Mouse (Mus musculus): ENCODE results near the gene Zswim5. TPM values are rescaled to one million over a fixed set of nuclear protein-coding genes. Genes with fewer than 3 reads are reported as not detected.
"Not testable (repeated sequence)": the region's sequence is repeated elsewhere in the genome, so short reads cannot be mapped to it uniquely, and the experiment has no call there.

Zswim5 gene
- 0.72 TPM in 1 of 2 replicates, not detected in the other for polyA plus RNA-seq (2011; ENCODE audit: insufficient read depth, insufficient read length, low replicate concordance, missing spikeins)

GRCm38 (mm10) chr4:116876995-116877728 is at the start of gene Zswim5:
Zswim5 (plus strand) TSS chr4:116877376.
- Histone ChIP-seq H3K4me1 (ENCODE audit: control insufficient read depth, insufficient read depth, low read length) (no peaks in the 10 kb centered on the region), H3K27ac (ENCODE audit: control insufficient read depth, insufficient read depth, low read depth, low read length, poor library complexity) (no peak within 1 kb of the TSS; the same call in 1 of the 2 replicates), H3K4me3 (replicated peaks; ENCODE audit: control insufficient read depth, low read depth, low read length) (peak within 1 kb of the TSS; percentile 44)
- 1% methylated on average over 104 of the region's 104 CpGs for WGBS
- TF ChIP-seq POLR2A (IDR thresholded peaks at IDR 0.05; ENCODE audit: borderline replicate concordance, control insufficient read depth, low read depth, low read length) (no peak), CTCF (IDR thresholded peaks at IDR 0.05; ENCODE audit: control insufficient read depth, insufficient read depth, low read length) (no peak)

- 2% methylated on average over 4 of the region's 4 CpGs for WGBS
- TF ChIP-seq CTCF (IDR thresholded peaks at IDR 0.05; ENCODE audit: control insufficient read depth, insufficient read depth, low read length) = peak; percentile 46
- TF ChIP-seq POLR2A (IDR thresholded peaks at IDR 0.05; ENCODE audit: borderline replicate concordance, control insufficient read depth, low read depth, low read length) = no peak
- Histone ChIP-seq H3K27ac (ENCODE audit: control insufficient read depth, insufficient read depth, low read depth, low read length, poor library complexity) (no peak overlapping the region), H3K4me3 (replicated peaks; ENCODE audit: control insufficient read depth, low read depth, low read length) (no peak overlapping the region), H3K4me1 (ENCODE audit: control insufficient read depth, insufficient read depth, low read length) (no peaks in the 10 kb centered on the region; the same call in 1 of the 2 replicates)
These were observed 49.4 kb upstream of the Zswim5 start for GRCm38 (mm10) chr4:116827819-116828218.

- WGBS = 74% methylated on average over 6 of the region's 6 CpGs
- H3K4me3 ChIP-seq (replicated peaks; ENCODE audit: control insufficient read depth, low read depth, low read length) = no peak overlapping the region
- H3K4me1 ChIP-seq (ENCODE audit: control insufficient read depth, insufficient read depth, low read length) = no peaks in the 10 kb centered on the region; the same call in 1 of the 2 replicates
- no peak for TF ChIP-seq CTCF (IDR thresholded peaks at IDR 0.05; ENCODE audit: control insufficient read depth, insufficient read depth, low read length)
- no peak for TF ChIP-seq POLR2A (IDR thresholded peaks at IDR 0.05; ENCODE audit: borderline replicate concordance, control insufficient read depth, low read depth, low read length)
- no peak overlapping the region for H3K27ac ChIP-seq (ENCODE audit: control insufficient read depth, insufficient read depth, low read depth, low read length, poor library complexity)
These were observed 47.7 kb upstream of the Zswim5 start for GRCm38 (mm10) chr4:116829364-116830069.

- 68% methylated on average over 6 of the region's 6 CpGs for WGBS
- Histone ChIP-seq H3K4me1 (ENCODE audit: control insufficient read depth, insufficient read depth, low read length) (no peaks in the 10 kb centered on the region; the same call in 1 of the 2 replicates), H3K4me3 (replicated peaks; ENCODE audit: control insufficient read depth, low read depth, low read length) (no peak overlapping the region), H3K27ac (ENCODE audit: control insufficient read depth, insufficient read depth, low read depth, low read length, poor library complexity) (no peak overlapping the region)
- TF ChIP-seq CTCF (IDR thresholded peaks at IDR 0.05; ENCODE audit: control insufficient read depth, insufficient read depth, low read length) (no peak), POLR2A (IDR thresholded peaks at IDR 0.05; ENCODE audit: borderline replicate concordance, control insufficient read depth, low read depth, low read length) (no peak)
These were observed 47.2 kb upstream of the Zswim5 start for GRCm38 (mm10) chr4:116830070-116830368.

GRCm38 (mm10) chr4:116838999-116839398 is 38.2 kb upstream of the Zswim5 start:
- no peak for TF ChIP-seq POLR2A (IDR thresholded peaks at IDR 0.05; ENCODE audit: borderline replicate concordance, control insufficient read depth, low read depth, low read length)
- TF ChIP-seq CTCF (IDR thresholded peaks at IDR 0.05; ENCODE audit: control insufficient read depth, insufficient read depth, low read length) = no peak
- H3K4me3 ChIP-seq (replicated peaks; ENCODE audit: control insufficient read depth, low read depth, low read length) = no peak overlapping the region
- H3K4me1 ChIP-seq (ENCODE audit: control insufficient read depth, insufficient read depth, low read length) = no peaks in the 10 kb centered on the region; the same call in 1 of the 2 replicates
- H3K27ac ChIP-seq (ENCODE audit: control insufficient read depth, insufficient read depth, low read depth, low read length, poor library complexity) = no peak overlapping the region
- WGBS = 72% methylated on average over 2 of the region's 2 CpGs

- 37% methylated on average over 26 of the region's 29 CpGs for WGBS
- not testable (repeated sequence) for H3K27ac ChIP-seq (ENCODE audit: control insufficient read depth, insufficient read depth, low read depth, low read length, poor library complexity); H3K4me3 ChIP-seq (replicated peaks; ENCODE audit: control insufficient read depth, low read depth, low read length); H3K4me1 ChIP-seq (ENCODE audit: control insufficient read depth, insufficient read depth, low read length)
These were observed 37.1 kb upstream of the Zswim5 start for GRCm38 (mm10) chr4:116840096-116840495.

- WGBS = 64% methylated on average over 6 of the region's 6 CpGs
- Histone ChIP-seq H3K4me3 (replicated peaks; ENCODE audit: control insufficient read depth, low read depth, low read length) (no peak overlapping the region), H3K4me1 (ENCODE audit: control insufficient read depth, insufficient read depth, low read length) (no peaks in the 10 kb centered on the region), H3K27ac (ENCODE audit: control insufficient read depth, insufficient read depth, low read depth, low read length, poor library complexity) (no peak overlapping the region)
- no peak for TF ChIP-seq POLR2A (IDR thresholded peaks at IDR 0.05; ENCODE audit: borderline replicate concordance, control insufficient read depth, low read depth, low read length)
- TF ChIP-seq CTCF (IDR thresholded peaks at IDR 0.05; ENCODE audit: control insufficient read depth, insufficient read depth, low read length) = no peak
These were observed 36.3 kb upstream of the Zswim5 start for GRCm38 (mm10) chr4:116840841-116841240.

GRCm38 (mm10) chr4:116844324-116844723 is 32.9 kb upstream of the Zswim5 start:
- H3K4me1 ChIP-seq (ENCODE audit: control insufficient read depth, insufficient read depth, low read length) = no peaks in the 10 kb centered on the region
- TF ChIP-seq POLR2A (IDR thresholded peaks at IDR 0.05; ENCODE audit: borderline replicate concordance, control insufficient read depth, low read depth, low read length) (no peak), CTCF (IDR thresholded peaks at IDR 0.05; ENCODE audit: control insufficient read depth, insufficient read depth, low read length) (no peak)
- H3K27ac ChIP-seq (ENCODE audit: control insufficient read depth, insufficient read depth, low read depth, low read length, poor library complexity) = no peak overlapping the region
- 97% methylated on average over 3 of the region's 3 CpGs for WGBS
- H3K4me3 ChIP-seq (replicated peaks; ENCODE audit: control insufficient read depth, low read depth, low read length) = no peak overlapping the region
